Mouse (Mus musculus) activated CD4-positive, CD25-positive, alpha-beta regulatory T cell, adult 4 months (primary cell): ENCODE measurements around the gene Rere. TPM values are rescaled to one million over a fixed set of nuclear protein-coding genes. Genes with fewer than 3 reads are reported as not detected.
A peak's percentile ranks its signal among the peaks of the same experiment; 100 is the strongest.

Experiments
- ATAC-seq: one replicate; pipeline ENCODE4 v1.8.0; 2017
- polyA plus RNA-seq, 2 experiments: library from polyadenylated mRNA; unstranded; fragments of 100-300 nt; shearing (Covaris generic); gene quantifications; one replicate each; pipeline ENCODE4 v1.2.1; 2017

Rere gene
- polyA plus RNA-seq = 10 to 100 TPM; 19.0 to 19.5 TPM

- ATAC-seq = peak; percentile 98
Measured at GRCm38 (mm10) chr4:150281018-150281761, at the start of gene Rere. TSS of gene Rere (plus strand) at chr4:150281646.

GRCm38 (mm10) chr4:150231871-150232270 lies 49.6 kb upstream of the Rere start:
- ATAC-seq = no peak

GRCm38 (mm10) chr4:150234599-150235327 lies 46.7 kb upstream of the Rere start:
- no peak for ATAC-seq

GRCm38 (mm10) chr4:150235585-150235984 lies 45.9 kb upstream of the Rere start:
- no peak for ATAC-seq

DNA sequence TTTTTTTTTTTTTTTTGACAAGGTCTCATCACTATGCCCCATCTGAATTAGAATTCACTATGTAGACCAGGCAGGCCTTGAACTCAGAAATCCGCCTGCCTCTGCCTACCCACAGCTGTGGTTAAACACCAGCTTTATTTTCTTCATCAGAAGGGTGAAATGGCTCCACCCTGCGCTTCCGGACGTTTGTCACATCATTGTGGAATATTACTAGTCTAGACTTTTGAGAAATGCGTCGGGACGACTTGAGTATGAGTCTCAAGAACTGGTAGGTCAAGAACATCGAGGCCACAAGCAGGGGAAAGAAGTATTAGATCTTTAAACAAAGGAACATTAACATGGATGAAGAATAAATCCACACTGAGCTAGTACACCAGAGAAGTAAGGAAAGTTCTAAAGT lies 45.4 kb upstream of the Rere start:
- no peak for ATAC-seq

GRCm38 (mm10) chr4:150236521-150237481 lies 44.6 kb upstream of the Rere start, which contains the start of gene Eno1:
TSS of gene Eno1 (plus strand) at chr4:150236721.
- peak; percentile 71 for ATAC-seq

DNA sequence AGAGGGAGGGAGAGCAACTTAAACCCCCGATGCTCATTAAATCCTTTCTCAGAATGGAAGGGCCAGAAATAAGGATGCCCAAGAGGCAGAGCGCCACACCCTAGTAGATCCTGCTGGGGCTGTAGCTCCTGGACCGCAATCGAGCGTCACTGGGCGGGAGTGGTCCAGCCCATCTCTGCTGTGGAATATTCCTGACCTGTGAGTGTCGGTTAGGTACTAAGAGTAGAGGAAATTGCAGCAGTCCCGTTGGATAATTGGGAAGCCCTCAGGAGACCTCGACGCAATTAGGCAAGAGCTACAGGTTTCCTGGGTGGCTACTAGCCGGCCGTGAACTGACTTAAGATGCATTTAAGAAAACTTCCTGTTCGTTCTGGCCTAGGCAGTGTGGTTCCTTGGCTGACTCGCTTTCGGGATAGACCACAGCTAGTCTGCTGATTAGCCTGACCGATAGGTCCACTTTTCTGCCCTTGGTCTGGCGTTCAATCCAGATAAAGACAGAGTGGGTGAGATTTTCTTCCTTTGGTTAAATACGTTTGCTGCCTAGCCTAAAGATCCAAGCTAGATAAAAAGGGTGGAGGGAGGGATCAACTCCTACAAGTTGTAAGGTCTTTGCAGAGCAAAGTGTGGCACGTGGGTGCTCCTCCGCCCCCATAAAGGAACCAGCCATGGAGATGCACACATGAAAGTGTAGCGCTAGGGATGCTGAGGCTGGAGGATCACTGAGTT lies 43.6 kb upstream of the Rere start:
- ATAC-seq = no peak

DNA sequence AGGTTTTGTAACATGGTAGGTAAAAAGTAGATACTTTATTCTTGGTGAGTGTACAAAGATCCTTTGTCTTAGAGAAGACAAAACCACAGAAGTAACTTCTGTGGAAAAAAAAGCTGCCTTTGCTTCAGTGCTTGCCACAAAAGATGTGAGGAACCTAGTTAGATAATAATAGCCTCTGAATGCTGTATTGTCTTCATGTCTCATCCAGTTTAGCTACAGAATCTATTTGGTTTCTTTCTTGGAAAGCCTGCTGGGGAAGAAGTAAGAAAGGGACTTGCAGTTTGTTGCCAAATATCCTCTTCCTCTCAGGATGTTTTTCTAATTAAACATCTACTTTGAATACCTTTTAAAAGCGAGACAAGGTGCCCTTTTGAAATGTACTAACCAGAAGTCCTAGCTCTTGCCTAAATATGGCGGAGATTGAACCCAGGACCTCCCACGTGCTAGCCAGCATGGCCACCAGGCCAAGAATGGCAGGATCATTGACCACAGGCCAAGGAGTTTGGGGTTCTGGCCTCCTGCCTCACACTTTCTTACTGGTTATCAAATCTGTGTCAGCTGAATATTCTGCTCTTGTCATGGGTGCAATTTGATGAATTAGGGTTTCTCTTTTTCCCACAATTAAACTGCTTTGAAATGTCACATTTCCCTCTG lies 42.9 kb upstream of the Rere start:
- ATAC-seq = no peak

DNA sequence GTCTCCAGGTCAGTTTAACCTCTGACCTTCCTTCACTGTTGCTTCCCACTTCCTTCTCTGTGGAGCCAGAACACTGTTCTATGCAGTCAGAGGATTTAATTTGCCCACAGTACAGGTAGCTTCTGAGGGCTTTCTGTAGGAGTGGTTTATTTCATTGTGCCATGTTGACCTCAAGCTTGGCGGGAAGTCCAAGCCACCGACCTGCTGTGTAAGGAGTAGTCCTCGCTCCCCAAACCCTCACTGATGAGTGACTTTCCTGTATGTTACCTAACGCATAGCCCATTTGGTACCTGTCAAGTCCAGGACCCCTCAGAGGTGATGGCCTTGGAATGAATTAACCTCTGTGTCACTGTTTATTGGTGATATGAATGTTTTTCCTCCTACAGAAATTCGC lies 42.4 kb upstream of the Rere start:
- ATAC-seq = no peak

- ATAC-seq = peak; percentile 42
Measured at GRCm38 (mm10) chr4:150239503-150239902, 41.9 kb upstream of the Rere start.

DNA sequence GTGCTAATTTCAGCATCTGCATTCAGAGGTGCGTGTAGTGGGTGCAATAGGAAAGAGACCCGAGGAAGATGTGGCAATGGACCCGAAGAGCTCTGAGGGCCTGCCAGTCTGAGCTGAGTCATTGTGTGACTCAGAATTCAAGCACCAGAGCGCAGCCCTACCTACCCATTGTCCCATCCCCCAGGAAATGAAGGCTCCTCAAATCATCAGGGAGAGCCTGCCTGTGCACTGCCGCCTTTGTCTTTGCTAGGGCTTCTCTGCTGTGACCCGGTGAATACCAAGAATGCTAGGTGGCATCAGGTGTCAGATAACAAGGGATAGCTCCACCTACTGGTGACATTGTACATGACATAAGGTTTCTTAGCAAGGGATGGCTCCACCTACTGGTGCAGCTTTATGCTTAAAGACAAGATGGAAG lies 41.5 kb upstream of the Rere start:
- ATAC-seq = peak; percentile 50

GRCm38 (mm10) chr4:150240381-150240886 lies 41.0 kb upstream of the Rere start:
- ATAC-seq = peak; percentile 4

DNA sequence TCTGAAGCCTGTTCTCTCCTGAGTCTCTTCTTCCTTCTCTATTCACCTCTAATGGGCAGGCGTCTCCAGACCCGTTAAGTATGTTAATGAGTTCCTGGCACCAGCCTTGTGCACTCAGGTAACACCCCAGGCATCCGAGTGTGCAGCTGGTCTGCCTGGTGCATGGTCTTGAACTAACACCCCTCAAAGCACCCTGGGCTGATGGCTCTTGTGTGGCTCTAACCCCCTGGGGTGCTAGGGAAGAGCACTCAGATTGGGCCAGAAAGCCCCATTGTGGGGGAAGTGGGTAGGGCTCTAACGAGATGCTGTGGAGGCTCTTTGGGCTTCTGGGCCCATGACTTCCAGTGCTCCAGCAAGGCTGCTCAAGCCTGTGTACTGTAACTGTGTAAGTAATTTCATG lies 39.7 kb upstream of the Rere start:
- no peak for ATAC-seq

DNA sequence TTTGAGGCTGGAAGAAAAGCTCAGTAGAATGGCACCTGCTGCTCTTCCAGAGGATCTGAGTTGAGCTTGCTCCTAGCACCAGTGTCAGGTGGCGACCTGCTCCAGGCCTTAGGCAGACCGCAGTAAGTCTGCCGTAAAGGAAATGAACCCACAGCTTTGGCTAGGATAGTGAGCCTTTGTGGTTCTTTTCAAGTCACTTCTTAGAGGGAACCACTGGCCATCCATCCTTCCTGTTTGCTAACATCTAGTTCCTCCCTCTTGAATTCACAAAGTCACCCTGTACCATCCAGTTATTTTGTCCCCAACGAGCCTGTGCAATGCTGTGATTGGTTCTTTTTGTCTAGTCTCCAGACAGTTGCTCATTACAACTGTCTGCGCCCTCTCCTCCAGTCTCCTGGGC lies 38.7 kb upstream of the Rere start:
- no peak for ATAC-seq

DNA sequence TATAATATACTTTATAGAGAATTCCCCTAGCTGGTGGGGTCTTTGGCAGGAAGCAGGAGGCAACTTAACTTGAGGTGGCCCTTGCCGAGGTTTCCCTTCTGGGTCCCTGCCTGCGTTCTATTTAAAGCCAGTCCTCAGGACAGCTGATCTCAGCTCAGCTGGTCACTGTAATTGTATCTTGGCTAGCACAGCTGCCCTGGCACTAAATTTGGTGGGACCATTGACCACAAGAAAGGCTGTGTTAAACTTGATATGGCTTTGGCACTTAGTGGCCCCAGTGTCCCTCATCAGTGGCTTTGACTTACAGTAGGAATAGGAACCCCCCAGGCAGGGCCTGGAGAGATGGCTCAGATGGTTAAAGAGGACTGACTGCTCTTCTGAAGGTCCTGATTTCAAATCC lies 35.6 kb upstream of the Rere start:
- no peak for ATAC-seq

DNA sequence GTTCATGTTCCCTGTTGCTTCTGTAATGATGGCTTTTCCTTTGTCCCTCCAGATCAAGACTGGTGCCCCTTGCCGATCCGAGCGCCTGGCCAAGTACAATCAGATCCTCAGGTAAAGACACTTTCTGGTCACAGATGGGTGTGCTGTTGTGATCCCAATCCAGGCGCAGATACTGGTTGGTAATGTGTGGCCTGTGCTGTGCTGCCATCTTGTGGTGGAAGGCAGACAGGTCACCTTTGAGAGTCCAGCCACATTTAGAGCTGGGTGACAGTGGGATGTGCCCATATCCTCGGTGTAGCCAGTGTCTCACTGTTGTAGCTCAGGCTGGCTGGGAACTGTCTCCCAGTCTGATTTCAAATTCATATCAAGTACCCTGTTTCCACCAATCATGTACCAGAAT lies 33.4 kb upstream of the Rere start:
- peak; percentile 75 for ATAC-seq

DNA sequence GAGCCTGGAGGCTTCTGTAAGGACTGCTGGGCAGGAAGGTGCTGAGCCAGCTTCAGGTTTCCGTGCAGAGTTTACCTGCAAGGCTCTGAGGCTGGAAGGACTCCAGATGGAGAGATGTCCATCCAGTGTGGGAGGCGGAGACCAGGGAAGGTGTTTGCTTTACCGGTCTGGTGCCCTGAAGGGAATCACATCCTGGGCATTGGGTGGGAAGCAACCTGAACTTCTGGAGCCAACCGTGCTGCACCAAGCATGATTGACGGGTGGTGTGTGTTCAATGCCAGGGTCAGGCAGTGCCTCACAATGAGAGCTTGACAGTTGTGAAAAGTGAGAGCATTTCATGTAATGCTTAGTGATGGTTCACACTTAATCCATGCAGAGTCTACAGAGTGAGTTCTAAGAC lies 32.5 kb upstream of the Rere start:
- ATAC-seq = no peak

- no peak for ATAC-seq
Measured at GRCm38 (mm10) chr4:150249731-150250270, 31.6 kb upstream of the Rere start.

- no peak for ATAC-seq
Measured at GRCm38 (mm10) chr4:150250549-150251422, 30.7 kb upstream of the Rere start.

- ATAC-seq = no peak
Measured at GRCm38 (mm10) chr4:150254416-150254815, 27.0 kb upstream of the Rere start.
